Mouse (Mus musculus) cortical plate, adult 2 months (tissue): ENCODE measurements around the gene Baz2b.

ENCODE experiments used
- CTCF ChIP-seq: fragments of 200-500 bp; IDR thresholded peaks from 2 replicates; pipeline ENCODE4 v1.5.1; 2011; ENCODE audit warnings: mild to moderate bottlenecking, control low read depth, low read length; ENCODE audit not compliant: insufficient read depth; ENCODE audit errors: extremely low read depth
- POLR2A ChIP-seq: fragments of 200-500 bp; IDR thresholded peaks from 2 replicates; pipeline ENCODE4 v1.6.1; 2011; ENCODE audit warnings: mild to moderate bottlenecking, low read length, control low read depth; ENCODE audit not compliant: insufficient read depth; ENCODE audit errors: extremely low read depth

GRCm38 (mm10) chr2:59889699-59890098 lies 319.9 kb downstream of the Baz2b start:
- no peak for TF ChIP-seq CTCF
- TF ChIP-seq POLR2A, result no peak
